Mouse (Mus musculus): ENCODE results near the gene Psmd3.
"Not testable (repeated sequence)": the region's sequence is repeated elsewhere in the genome, so short reads cannot be mapped to it uniquely, and the experiment has no call there.

The Psmd3 gene

DNA sequence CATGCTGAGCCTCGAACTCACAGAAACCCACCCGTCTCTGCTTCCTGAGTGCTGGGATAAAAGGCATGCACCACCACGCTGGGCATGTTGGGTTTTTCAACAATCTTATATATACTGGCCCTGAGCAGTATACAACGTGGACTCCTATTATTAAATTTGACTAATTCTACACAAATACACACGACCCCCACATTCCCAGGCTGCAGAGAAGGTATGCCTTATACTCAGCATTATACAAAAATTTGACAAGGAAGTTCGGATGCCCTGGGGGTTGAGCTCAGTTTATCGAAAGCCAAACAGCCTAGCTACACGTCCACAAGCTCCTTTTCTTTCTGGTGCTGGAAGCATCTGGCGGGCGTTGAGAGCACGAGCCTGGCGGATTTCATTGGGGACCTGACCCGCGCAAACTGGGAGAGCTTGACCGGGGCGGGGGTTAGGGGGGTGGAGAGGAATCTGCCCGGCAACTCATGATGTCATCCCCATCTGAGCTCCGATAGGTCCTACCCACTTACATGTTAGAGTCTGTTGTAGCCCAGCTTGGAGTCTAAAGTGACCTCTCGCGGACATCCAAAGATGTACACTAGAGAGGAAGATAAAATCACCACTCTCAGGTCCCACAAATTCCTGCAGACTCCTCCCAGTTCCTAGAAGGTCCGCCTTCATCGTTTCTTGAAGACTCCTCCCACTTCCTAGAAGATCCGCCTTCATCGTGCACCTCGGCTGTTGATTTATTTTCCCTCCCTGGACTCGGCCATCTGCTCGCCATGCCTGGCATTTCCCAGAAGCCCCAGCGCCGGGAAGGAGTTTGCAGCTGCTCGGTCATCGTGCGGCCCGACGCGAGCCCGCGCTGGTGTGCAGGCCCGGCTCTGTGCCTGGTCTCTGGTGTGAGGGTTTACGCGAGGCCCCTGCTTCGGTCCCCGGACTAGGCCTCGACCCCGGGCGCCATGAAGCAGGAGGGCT lies at the start of gene Psmd3:
Psmd3 (plus strand) TSS at position 769 of the 960 bp plus-strand sequence.
- in situ Hi-C loops (cut with MseI, MboI) = no loop called here

GRCm38 (mm10) chr11:98635312-98635970 lies 46.9 kb upstream of the Psmd3 start:
- in situ Hi-C loops (cut with MseI, MboI) = not testable (repeated sequence)

DNA sequence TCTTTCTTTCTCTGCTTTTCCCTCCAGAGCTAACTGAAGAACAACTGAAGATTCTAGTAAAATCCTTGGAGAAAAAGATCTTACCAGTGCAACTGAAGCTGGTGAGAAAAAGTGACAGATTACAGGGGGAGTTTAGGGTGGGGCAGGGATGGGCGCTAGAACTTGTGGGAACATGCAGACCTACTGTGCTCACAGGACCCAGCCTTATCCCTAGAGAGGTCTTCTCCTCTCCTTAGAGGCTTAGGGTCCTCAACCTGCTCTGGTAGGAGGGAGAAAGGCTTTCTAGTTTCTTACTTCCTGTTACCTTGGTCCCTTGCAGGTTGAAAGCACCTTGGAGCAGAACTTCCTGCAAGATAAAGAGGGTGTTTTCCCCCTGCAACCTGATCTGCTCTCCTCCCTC lies 44.9 kb upstream of the Psmd3 start:
- in situ Hi-C loops (cut with MseI, MboI) = no loop called here

DNA sequence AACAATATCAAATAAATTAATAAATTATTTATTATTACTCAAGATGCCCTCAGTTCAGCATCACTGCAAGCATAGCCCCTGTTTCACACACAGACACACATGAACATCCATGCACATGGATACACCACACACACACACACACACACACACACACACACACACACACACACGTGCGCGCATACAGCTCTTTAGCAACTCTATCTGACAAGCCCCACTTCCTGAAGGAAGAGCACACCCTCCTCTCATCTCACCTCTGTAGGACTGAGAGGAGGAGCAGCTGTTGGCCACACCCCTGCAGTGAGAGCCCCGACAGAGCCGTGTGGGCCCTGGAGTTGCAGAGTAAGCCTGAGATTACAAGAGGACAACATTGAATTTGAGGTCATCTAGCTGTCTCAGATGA lies 42.3 kb upstream of the Psmd3 start:
- in situ Hi-C loops (cut with MseI, MboI) = no loop called here

DNA sequence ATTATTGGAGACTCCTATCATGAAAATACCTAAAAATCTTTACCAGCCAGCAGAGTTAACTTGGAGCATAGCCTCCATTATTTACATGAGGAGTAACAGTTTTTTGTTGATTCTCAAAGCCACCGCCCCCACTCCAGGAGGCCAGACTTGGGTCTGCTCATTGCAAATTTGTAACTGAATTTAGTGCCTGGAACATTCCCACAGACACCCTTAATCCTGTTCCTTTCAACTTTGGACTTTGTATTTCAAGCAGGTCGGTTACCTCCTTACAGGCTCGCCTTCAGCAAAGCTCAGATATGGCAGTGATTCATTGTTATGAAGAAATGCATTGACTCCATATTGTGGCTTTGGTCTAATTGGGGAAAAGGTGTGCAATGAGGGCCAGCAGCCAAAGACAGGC lies 37.6 kb upstream of the Psmd3 start:
- in situ Hi-C loops (cut with MseI, MboI) = no loop called here

- in situ Hi-C loops (cut with MseI, MboI) = no loop called here
These were observed 36.4 kb upstream of the Psmd3 start for GRCm38 (mm10) chr11:98645946-98646345.

GRCm38 (mm10) chr11:98646459-98646858 lies 35.9 kb upstream of the Psmd3 start, which contains the start of gene Gsdma2:
Gene Gsdma2, plus strand, starts transcription at chr11:98646759.
- in situ Hi-C loops (cut with MseI, MboI) = no loop called here

- in situ Hi-C loops (cut with MseI, MboI) = loop anchor here in 1 of 2 experiments (10.0 kb wide), 1 partner anchor 50 kb away; no protein-coding TSS in a partner anchor
These were observed 27.3 kb upstream of the Psmd3 start for GRCm38 (mm10) chr11:98655076-98655475.

- in situ Hi-C loops (cut with MseI, MboI) = loop anchor here in 1 of 2 experiments (5.0 kb wide), 1 partner anchor 53 kb away; no protein-coding TSS in a partner anchor
These were observed 21.8 kb upstream of the Psmd3 start for GRCm38 (mm10) chr11:98660517-98660916.

- in situ Hi-C loops (cut with MseI, MboI) = loop anchor here in 1 of 2 experiments (5.0 kb wide), 1 partner anchor 57 kb away; no protein-coding TSS in a partner anchor
These were observed 18.3 kb upstream of the Psmd3 start, which contains the start of gene Gsdma for GRCm38 (mm10) chr11:98664091-98664490. Gene Gsdma, plus strand, starts transcription at chr11:98664351.

DNA sequence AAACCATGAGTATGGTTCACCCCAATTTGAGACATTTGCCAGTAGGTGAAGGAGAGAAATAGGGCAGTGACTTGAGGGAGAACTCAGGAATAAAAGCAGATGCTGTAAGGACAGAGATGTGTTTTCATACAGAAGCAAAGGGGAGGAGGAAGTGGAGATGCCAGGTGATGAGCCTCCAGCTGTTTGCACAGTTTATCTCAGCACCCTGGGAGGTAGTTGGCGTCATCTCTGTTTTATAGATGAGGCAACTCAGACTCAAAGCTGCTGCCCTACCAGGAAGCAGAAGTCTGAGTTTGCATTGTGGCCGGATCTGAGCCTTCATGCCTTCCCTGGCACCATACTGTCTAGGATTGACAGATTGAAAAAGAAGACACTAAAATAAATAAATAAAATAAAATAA lies 13.4 kb upstream of the Psmd3 start:
- in situ Hi-C loops (cut with MseI, MboI) = no loop called here

GRCm38 (mm10) chr11:98671284-98671815 lies 11.0 kb upstream of the Psmd3 start:
- in situ Hi-C loops (cut with MseI, MboI) = no loop called here

- in situ Hi-C loops (cut with MseI, MboI) = no loop called here
These were observed 10.5 kb upstream of the Psmd3 start for GRCm38 (mm10) chr11:98671857-98672256.

- in situ Hi-C loops (cut with MseI, MboI) = no loop called here
These were observed 9.9 kb upstream of the Psmd3 start for GRCm38 (mm10) chr11:98672482-98672881.

- in situ Hi-C loops (cut with MseI, MboI) = not testable (repeated sequence)
These were observed 9.2 kb upstream of the Psmd3 start for GRCm38 (mm10) chr11:98673136-98673535.

DNA sequence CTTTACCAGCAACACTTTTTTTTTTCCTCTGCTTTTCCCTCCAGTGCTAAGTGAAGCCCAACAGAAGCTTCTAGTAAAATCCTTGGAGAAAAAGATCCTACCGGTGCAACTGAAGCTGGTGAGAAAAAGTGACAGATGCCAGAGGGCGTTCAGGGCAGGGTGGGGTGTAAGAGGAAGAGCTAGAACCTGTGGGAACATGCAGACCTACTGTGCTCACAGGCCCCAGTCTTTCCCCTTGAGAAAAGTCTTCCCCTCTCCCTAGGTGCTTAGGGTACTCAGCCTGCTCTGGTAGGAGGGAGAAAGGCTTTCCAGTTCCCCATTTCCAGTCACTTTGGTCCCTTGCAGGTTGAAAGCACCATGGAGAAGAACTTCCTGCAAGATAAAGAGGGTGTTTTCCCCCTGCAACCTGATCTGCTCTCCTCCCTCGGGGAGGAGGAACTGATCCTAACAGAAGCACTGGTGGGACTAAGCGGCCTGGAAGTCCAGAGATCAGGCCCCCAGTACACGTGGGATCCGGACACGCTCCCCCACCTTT lies 6.5 kb upstream of the Psmd3 start:
- in situ Hi-C loops (cut with MseI, MboI) = no loop called here

GRCm38 (mm10) chr11:98680023-98680422 lies 2.3 kb upstream of the Psmd3 start:
- in situ Hi-C loops (cut with MseI, MboI) = no loop called here

DNA sequence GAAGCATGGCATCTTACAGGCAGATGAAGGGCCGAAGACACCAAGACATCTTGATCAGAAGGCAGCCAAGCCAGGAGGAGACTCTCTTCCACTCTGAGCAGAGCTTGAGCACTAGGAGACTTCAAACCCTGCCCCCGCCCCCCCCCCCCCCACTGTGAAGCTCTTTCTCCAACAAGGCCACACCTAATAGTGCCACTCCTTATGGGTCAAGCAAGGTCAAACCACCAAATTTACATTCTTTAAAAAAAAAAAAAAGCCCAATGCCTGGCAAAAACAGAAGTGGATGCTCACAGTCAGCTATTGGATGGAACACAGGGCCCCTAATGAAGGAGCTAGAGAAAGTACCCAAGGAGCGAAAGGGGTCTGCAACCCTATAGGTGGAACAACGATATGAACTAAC lies 1.8 kb upstream of the Psmd3 start:
- in situ Hi-C loops (cut with MseI, MboI) = not testable (repeated sequence)

DNA sequence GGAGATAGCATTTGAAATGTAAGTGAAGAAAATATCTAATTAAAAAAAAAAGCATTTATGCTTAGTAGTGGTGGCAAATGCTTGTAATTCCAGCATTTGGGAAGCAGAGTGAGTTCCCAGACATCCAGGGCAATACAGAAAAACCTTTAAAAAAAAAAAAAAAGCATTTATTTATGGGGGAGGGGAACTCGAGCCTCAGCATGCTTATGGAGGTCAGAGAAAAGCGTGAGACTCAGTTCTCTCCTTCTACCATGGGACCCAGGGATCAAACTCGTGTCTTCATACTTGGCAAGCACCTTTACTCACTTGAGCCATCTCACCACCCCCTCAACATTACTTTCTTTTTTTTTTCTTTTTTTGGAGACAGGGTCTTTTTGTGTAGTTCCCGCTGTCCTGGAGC lies 1.2 kb upstream of the Psmd3 start:
- in situ Hi-C loops (cut with MseI, MboI) = no loop called here

DNA sequence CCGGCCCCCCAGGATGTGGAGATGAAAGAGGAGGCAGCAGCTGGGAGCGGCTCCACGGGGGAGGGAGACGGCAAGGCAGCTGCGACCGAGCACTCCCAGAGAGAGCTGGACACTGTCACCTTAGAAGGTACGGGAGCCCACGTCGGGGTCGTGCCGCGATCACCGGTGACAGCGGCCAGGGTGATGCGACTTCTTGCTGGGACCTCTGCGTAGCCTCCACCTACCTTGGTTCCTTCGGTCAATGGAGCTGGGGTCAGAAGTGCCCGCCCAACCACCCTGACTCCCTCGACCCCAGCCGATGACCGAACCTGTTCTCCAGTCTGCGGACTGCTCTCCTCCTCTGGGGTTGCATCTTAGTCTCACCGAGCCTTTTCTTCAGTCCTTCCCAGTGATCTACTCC lies 457 bp downstream of the Psmd3 start:
- in situ Hi-C loops (cut with MseI, MboI) = no loop called here

GRCm38 (mm10) chr11:98685642-98686041 lies 3.3 kb downstream of the Psmd3 start:
- in situ Hi-C loops (cut with MseI, MboI) = no loop called here

GRCm38 (mm10) chr11:98686976-98687375 lies 4.6 kb downstream of the Psmd3 start:
- in situ Hi-C loops (cut with MseI, MboI) = no loop called here
